Mouse (Mus musculus): ENCODE results near the gene Igf2bp1.

The Igf2bp1 gene

GRCm38 (mm10) chr11:96005403-96006271 is at the start of gene Igf2bp1:
Igf2bp1 (minus strand) TSS chr11:96005940.
- DNase-seq (ENCODE audit: low spot score in 2 of 2): no peak

- no peak for DNase-seq (ENCODE audit: low spot score in 2 of 2)
Observed at GRCm38 (mm10) chr11:96050854-96051253, 45.1 kb upstream of the Igf2bp1 start.

- DNase-seq (ENCODE audit: low spot score in 2 of 2): no peak
Observed at GRCm38 (mm10) chr11:96049939-96050338, 44.2 kb upstream of the Igf2bp1 start.

- DNase-seq (ENCODE audit: low spot score in 2 of 2): no peak
Observed at GRCm38 (mm10) chr11:96047469-96048373, 42.0 kb upstream of the Igf2bp1 start.

GRCm38 (mm10) chr11:96046793-96047192 is 41.1 kb upstream of the Igf2bp1 start:
- DNase-seq (ENCODE audit: low spot score in 2 of 2): no peak

- no peak for DNase-seq (ENCODE audit: low spot score in 2 of 2)
Observed at GRCm38 (mm10) chr11:96046028-96046427, 40.3 kb upstream of the Igf2bp1 start.

GRCm38 (mm10) chr11:96044803-96045567 is 39.2 kb upstream of the Igf2bp1 start:
- DNase-seq (ENCODE audit: low spot score in 2 of 2): no peak

GRCm38 (mm10) chr11:96038560-96038959 is 32.8 kb upstream of the Igf2bp1 start:
- DNase-seq (ENCODE audit: low spot score in 2 of 2): no peak

- no peak for DNase-seq (ENCODE audit: low spot score in 2 of 2)
Observed at GRCm38 (mm10) chr11:96037499-96037898, 31.8 kb upstream of the Igf2bp1 start.

GRCm38 (mm10) chr11:96035133-96035532 is 29.4 kb upstream of the Igf2bp1 start:
- peak; percentile 20 to 21 for DNase-seq (ENCODE audit: low spot score in 2 of 2)

GRCm38 (mm10) chr11:96034596-96035052 is 28.9 kb upstream of the Igf2bp1 start, which contains the start of gene Snf8:
Snf8 (plus strand) TSS chr11:96034885.
- DNase-seq (ENCODE audit: low spot score in 2 of 2): peak; percentile 87 to 91

GRCm38 (mm10) chr11:96034116-96034515 is 28.4 kb upstream of the Igf2bp1 start:
- DNase-seq (ENCODE audit: low spot score in 2 of 2): no peak

GRCm38 (mm10) chr11:96033264-96033663 is 27.5 kb upstream of the Igf2bp1 start:
- no peak for DNase-seq (ENCODE audit: low spot score in 2 of 2)

- no peak for DNase-seq (ENCODE audit: low spot score in 2 of 2)
Observed at GRCm38 (mm10) chr11:96031701-96032100, 26.0 kb upstream of the Igf2bp1 start.

- DNase-seq (ENCODE audit: low spot score in 2 of 2): no peak
Observed at GRCm38 (mm10) chr11:96030571-96030970, 24.8 kb upstream of the Igf2bp1 start.

GRCm38 (mm10) chr11:96028130-96028529 is 22.4 kb upstream of the Igf2bp1 start:
- DNase-seq (ENCODE audit: low spot score in 2 of 2): no peak

- DNase-seq (ENCODE audit: low spot score in 2 of 2): no peak
Observed at GRCm38 (mm10) chr11:96020622-96021021, 14.9 kb upstream of the Igf2bp1 start.

- DNase-seq (ENCODE audit: low spot score in 2 of 2): no peak
Observed at GRCm38 (mm10) chr11:96017941-96018351, 12.2 kb upstream of the Igf2bp1 start.

GRCm38 (mm10) chr11:96015421-96015820 is 9.7 kb upstream of the Igf2bp1 start:
- DNase-seq (ENCODE audit: low spot score in 2 of 2): no peak

- no peak for DNase-seq (ENCODE audit: low spot score in 2 of 2)
Observed at GRCm38 (mm10) chr11:96011982-96012381, 6.2 kb upstream of the Igf2bp1 start.

GRCm38 (mm10) chr11:96008827-96009226 is 3.1 kb upstream of the Igf2bp1 start:
- DNase-seq (ENCODE audit: low spot score in 2 of 2): no peak

Measured in frontal cortex, postnatal 14 days (tissue).